Mouse (Mus musculus) mouse embryonic stem cell (cell line): ENCODE measurements around the gene Baiap2l2.

Experiments used
- in situ Hi-C, 2 experiments: fragments of 300-500 bp; cut with MboI; formaldehyde crosslinking; loops; 1 replicate in 1 of 2; 3 replicates in 1 of 2; pipeline ENCODE4 v1.14.3; 2019 to 2020; ENCODE audit warnings: low sequenced_read_pairs in 2 of 2, low pct_unique_long_range_greater_than_20kb in 1 of 2, mixed read lengths in 1 of 2; ENCODE audit not compliant: unreplicated experiment in 1 of 2

The Baiap2l2 gene

GRCm38 (mm10) chr15:79270317-79271123, 14.8 kb downstream of the Baiap2l2 start:
- in situ Hi-C loops, result no loop called here

- in situ Hi-C loops, result no loop called here
Observed at GRCm38 (mm10) chr15:79268521-79268920, 16.8 kb downstream of the Baiap2l2 start.

- in situ Hi-C loops, result no loop called here
Observed at GRCm38 (mm10) chr15:79265384-79265783, 20.0 kb downstream of the Baiap2l2 start.

- in situ Hi-C loops, result no loop called here
Observed at GRCm38 (mm10) chr15:79263726-79264125, 21.6 kb downstream of the Baiap2l2 start.

DNA sequence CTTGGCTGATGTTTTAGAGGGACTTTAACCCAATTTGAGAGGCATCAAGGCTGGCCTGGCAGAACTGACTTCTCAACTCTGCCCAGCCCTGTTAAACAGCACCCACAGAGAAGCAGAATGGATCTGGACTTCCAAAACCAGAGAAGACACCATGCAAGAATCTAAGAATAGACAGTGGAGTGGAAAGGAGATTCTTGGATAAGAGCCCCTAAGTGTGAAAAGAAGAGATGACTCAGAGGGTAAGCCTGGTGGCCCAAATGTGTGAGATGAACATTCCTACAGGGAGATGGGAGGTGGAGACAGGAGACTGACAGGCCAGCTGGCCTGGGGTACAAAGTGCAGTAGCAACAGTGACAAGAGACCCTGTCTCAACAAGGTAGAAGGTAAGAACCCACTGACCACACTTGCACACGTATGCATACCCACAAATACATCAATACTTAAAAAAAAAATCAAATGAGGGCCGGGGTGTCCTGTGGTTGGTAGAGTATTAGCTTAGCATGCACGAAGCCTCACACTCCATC, 22.5 kb downstream of the Baiap2l2 start:
- in situ Hi-C loops, result no loop called here

DNA sequence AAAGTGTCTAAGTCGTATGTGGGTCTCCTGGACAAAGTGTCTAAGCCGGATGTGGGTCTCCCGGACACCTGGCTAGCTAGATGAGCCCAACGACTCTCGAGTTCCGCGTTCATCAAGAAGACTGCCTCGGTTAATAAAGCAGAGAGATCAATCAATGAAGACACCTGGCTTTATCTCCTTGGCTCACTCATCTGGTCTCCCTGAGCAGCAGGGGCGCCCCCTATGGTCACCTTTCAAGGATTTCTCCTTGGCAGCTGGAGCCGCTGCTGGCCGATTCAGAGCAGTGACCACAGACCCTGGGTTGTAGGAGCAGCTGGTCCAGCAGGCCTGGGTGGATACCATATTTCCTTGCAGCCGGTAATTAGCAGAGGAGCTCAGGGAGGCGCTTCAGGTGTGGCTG, 23.0 kb downstream of the Baiap2l2 start:
- in situ Hi-C loops, result no loop called here

DNA sequence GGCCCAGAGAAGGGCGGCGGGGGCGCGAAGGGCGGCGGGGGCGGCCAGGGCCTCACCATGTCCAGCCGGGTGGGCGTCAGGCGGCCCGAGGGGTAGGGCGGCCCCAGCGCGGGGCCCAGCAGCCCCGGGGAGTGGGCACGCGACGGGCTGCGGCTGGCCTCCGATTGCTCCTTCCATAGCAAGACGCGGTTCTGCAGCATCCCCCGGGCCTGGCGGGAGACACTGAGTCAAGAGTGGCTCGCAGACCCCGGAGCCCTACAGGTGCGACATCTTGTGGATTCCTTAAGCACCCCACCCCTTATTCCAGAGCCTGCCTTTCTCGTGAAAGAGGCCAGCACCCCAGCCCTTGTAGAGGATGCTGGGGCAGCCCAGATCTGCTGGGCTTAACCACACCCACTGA, 23.6 kb downstream of the Baiap2l2 start:
- in situ Hi-C loops, result no loop called here

GRCm38 (mm10) chr15:79261095-79261725, 24.1 kb downstream of the Baiap2l2 start:
- in situ Hi-C loops, result no loop called here

- in situ Hi-C loops, result no loop called here
Observed at GRCm38 (mm10) chr15:79258521-79258920, 26.8 kb downstream of the Baiap2l2 start.

DNA sequence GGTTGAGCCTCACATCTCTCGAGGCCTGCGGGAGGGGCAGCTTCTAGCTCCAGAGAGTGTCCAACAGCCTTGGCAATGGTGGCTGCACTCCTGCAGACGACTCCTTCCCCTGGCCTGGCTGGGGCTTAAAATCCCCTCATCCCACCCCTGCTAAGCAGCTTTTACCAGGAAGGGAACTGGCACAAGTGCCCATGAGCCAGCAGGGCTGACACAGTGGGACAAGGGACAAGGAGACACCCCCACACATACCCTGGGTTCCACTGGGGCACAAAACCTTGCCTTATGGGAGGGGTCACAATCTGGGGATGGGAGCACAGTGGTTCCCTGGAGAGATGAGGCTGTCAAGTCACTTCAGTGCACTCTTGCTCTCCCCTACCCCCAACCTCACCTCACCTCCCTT, 30.7 kb downstream of the Baiap2l2 start, which contains the start of gene Slc16a8:
Gene Slc16a8 (minus strand): TSS at position 101 of the 400 bp plus-strand sequence.
- in situ Hi-C loops, result no loop called here

GRCm38 (mm10) chr15:79252580-79252979, 32.8 kb downstream of the Baiap2l2 start:
- in situ Hi-C loops, result no loop called here

GRCm38 (mm10) chr15:79251781-79252491, 33.4 kb downstream of the Baiap2l2 start:
- in situ Hi-C loops, result no loop called here

DNA sequence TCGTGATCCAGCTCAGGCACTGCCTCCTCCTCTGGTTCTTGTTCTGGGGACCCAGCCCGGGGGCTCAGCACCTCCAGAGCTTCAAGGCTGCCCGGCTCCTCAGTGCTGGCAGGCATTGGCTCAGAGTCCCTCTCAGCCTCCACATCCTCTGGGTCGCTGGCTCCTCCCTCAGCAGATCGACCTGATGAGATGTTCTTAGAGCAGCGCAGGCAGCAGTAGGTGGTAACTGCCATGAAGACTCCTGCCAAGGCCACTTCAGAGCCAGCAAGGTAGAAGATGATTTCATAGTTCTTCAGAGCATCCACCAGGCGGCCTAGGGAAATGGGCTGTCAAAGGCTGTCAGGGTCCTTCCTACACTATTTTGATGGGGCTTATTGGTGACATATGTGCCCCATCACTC, 34.2 kb downstream of the Baiap2l2 start:
- in situ Hi-C loops, result no loop called here

- in situ Hi-C loops, result no loop called here
Observed at GRCm38 (mm10) chr15:79250236-79250635, 35.1 kb downstream of the Baiap2l2 start.

DNA sequence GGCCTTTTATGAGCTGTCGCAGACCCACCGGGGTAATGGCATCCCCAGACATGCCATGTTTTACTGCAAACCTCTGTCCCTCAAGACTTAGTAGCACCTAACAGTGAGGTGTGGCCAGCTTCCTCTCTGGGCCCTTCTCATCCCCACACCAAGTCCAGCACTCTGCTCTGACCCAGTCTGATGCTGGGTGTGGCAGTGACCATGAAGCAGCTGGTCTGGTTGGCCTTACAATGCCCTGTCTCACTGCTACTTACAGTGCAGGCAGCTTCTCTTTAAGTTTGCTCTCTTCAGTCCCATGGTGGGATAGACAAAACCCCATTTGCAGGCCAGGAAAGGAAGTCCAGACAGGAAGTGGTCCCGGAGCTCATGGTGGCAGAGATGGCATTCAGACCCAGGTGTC, 40.0 kb downstream of the Baiap2l2 start:
- in situ Hi-C loops, result loop anchor here in 1 of 2 experiments (25.0 kb wide), 1 partner anchor 392 kb away; no protein-coding TSS in a partner anchor

DNA sequence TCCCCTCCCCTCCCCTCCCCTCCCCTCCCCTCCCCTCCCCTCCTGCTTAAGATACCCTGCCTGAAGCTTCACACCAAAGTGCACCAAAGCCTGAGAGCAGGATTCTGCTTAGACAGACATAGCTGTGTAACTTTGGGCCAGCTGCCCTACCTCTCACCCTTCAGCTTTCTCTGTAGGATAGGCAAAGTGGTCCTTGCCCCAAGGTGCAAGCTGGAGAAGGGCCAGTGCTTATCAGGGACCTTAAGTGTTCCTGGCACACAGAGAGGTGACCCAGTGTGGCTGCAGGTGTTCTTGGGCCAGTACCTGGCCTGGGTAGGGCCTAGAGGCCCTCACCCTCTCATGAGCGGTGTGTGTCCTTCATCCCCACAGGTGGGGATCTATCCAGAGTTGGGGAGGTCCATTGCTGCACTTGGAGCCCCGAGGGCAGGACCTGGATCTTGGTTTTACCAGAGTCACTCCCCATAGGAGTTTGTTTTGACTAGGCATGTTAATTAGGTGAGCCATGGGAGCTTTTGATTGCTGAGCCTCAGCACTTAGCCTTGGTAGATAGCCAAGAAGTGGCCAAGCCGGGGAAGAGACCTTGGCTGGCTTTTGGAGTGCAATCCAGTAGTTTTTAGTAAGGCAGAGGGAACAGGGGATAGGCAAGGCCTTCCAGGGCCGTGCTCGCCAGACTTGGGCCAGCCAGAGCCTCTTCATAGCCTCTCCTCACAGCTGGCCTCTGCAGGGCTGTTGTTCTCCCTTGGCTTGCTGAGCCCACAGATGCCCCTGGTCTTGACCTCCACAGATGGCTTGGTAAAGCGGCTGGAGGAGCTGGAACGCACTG, 41.1 kb downstream of the Baiap2l2 start:
- in situ Hi-C loops, result loop anchor here in 1 of 2 experiments (25.0 kb wide), 1 partner anchor 393 kb away; no protein-coding TSS in a partner anchor

GRCm38 (mm10) chr15:79243234-79244042, 41.9 kb downstream of the Baiap2l2 start:
- in situ Hi-C loops, result loop anchor here in 1 of 2 experiments (25.0 kb wide), 1 partner anchor 394 kb away; no protein-coding TSS in a partner anchor
